Mouse (Mus musculus) 3T3-L1 (cell line): ENCODE data around the gene Tnk1.
"Not testable (repeated sequence)": the region's sequence is repeated elsewhere in the genome, so short reads cannot be mapped to it uniquely, and the experiment has no call there.

Experiments
- DNase-seq: peaks from one replicate; pipeline ENCODE4 v3.0.0-alpha.2; 2015; ENCODE audit warnings: low read depth, low spot score

Gene Tnk1

DNA sequence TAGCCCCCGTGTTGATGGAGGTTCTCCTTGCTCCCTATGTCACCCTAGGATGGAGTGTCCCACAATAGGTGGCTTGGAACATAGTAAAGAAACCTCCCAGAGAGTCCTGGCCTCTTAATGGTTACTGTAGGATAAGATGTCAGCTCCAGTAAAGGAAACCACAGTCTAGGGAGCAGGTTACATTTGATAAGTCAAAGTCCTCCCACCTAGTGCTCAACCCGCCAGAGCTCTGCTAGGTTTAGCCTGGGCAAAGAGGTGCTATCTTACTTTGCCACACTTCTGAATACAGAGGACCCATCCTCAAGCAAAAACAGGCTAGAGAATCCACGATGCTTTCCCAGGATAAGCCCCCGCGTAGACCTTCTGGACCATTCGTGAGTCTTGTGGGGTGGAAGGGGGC lies 20.4 kb upstream of the Tnk1 start:
- DNase-seq = no peak

DNA sequence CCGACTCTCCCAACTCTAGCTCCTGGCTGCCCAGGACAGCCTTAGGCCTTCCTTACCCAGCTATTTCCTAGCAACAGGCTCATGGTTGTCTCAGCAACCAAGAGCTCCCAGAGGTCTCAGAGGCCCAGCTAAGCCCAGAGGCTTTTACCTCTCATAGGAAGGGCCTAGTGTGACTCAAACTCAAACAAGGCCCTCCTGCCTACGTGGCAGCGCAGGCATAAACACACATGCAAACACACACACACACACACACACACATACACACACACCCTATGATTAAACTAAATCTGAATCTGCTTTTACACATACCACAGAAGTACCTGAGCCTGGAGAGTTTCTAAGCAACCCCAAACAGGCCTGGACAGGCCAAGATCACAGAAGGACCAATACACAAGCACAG lies 19.9 kb upstream of the Tnk1 start:
- DNase-seq = peak; percentile 54

DNA sequence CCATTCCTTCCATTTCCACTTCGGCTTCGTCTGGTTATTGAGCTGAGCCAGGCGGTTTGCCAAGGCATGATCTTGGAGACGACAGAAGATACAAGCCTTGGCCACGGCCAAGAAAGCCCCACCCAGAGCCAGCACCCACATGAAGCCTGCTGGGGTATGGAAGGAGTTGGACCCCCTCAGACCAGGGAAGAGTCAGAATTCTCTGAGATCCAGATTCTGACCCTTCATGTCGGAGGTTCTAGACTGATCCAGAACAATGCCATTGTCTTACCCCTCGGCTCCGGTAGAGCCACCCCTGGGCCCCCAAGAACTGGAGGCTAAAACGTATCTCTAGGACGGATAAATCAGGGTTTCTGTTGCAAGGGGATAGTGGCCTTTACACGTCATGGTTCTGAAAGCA lies 19.3 kb upstream of the Tnk1 start, which contains the start of gene Tmem95:
Tmem95 (minus strand) TSS at position 141 of the 400 bp plus-strand sequence.
- no peak for DNase-seq

DNA sequence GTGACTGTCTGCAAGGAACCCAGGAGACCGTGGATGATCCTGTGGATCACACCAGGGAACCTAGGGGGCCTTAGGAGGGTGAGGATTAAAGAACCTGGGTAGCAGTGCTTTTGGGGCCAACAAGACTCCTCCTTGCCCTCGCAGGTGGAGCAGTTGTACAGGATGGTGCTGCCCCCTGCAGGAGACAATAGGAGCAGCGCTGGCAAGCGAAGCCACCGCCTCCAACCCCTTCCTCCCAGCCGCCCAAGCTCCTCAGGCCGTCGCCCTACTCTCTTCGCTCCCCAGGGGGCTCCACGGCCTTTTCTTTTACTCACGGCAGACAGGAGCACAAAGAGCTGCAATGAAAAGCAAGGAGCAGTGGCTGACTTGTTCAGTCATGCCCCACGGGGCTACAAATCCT lies 18.3 kb upstream of the Tnk1 start:
- peak; percentile 93 for DNase-seq

DNA sequence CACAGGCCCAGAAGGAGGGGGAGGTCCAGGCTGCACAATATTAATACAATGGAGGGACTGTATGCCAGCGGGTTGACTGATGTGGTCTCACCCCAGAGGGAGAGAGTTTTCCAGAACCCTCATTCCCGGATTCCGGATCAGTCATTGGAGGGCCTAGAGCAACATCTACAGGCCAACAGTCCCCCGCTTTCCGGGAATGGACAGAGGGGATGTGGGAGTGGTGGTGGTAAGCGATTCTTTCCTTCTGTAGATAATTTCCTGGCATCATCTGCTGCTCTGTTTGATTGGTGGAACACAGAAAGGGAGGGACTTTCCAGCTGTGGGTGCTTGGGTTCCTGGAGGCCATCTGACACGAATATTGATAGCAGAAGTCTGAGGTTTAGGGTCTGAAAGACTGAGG lies 17.7 kb upstream of the Tnk1 start:
- DNase-seq = peak; percentile 40

DNA sequence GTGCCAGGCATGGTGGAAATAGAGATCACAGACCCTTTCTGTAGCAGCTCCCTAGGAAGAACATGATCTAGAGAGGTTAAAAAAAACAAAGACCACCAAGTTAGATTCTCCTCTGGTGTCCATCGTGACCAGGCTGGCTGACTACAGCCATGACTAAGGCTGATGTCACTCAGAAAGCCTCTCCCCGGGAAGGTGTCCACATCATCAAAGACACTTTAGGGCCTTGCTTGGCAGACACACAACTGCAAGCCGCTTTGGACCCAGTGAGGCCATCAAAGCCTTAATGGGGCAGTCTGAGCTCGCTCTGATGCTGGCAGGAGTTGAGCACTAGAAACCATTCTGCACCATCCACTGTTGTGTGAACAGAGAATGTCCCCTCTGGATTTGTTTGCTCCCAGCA lies 13.9 kb upstream of the Tnk1 start:
- DNase-seq = peak; percentile 63

DNA sequence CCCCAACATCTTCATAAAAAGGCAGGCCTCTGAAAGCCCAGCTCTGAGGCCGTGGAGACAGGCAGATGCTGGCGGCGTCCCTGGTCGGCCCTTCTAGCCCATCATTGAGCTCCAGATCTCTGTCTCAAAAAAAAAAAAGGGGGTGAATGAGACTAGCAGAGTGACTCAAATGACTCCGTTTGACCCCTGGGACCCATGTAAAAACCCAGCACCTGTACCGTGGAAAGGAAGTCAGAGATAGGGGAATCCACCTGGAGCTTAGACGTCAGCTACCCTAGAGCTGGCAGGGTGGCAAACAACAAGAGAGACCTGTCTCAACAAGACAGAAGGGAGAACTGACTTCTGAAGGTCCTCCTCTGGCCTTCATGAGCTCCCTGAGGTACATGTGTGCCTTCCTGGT lies 13.3 kb upstream of the Tnk1 start:
- DNase-seq = no peak

DNA sequence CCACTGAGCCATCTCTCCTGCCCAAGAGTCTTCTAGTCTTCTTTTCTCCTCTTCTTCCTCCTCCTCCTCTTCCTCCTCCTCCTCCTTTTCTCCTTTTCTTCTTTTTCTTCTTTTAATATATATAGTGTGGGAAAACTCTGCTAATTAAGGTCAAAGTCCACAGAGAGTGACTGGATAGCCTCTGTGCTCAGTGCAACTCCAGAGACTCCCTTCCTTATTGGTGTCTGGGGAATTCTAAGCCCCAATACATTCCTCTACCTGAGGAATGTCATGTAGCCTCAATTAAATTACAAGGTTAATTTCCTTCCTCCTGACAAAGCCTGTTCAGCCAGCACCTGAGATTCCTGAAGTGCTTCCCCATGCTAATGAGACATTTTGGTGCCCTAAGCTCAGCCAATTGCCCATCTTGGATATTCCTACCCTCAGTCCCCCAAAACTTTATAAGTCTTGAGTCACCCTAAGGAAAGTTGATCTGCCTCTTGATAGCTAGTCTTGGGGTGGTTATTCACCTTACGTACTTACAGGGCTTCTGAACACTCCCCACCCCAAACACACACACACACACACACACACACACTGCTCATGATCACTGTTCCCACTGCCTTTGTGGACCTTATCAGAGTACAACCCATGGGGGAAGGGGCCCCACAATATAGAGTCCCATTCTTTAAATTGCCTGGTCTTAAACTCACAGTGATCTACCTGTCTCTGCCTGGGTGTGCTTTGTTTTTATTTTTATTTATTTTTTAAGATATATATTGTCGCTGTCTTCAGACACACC lies 11.9 kb upstream of the Tnk1 start:
- DNase-seq = no peak

DNA sequence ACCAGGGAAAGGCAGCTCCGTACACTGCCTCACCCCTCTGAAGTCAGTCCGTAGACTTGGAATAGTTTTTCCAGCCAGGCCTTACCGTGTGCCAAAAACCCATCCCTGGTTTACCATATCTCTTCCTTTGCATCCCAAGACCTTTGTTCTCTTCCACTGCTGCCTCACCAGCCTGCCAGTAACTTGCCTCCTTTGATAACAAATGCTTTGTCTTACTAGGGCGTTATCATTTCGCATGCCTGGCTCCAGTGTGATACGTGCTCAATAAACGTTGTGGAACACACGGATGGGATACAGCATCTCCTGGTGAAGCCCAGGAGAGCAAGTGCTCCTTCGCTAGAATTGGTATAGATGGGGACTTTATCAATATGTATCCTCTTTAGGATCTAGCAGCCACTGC lies 8.8 kb upstream of the Tnk1 start:
- no peak for DNase-seq

DNA sequence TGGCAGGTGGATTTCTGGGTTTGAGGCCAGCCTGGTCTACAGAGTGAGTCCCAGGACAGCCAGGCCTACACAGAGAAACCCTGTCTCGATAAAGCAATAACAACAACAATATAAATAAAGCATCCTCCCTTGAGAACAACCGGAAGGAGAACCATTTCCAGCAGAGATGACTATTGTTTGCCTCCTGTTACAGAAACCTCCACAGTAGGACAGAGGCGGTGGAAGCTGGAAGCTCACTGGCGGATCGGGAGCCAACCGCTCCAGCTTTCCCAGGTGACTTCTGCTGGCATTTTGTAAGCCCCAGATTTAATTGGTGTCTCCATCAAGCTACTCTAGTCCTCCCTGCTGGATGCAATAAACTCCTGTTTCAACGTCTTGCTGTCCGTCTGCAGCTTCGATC lies 7.0 kb upstream of the Tnk1 start:
- DNase-seq = no peak

DNA sequence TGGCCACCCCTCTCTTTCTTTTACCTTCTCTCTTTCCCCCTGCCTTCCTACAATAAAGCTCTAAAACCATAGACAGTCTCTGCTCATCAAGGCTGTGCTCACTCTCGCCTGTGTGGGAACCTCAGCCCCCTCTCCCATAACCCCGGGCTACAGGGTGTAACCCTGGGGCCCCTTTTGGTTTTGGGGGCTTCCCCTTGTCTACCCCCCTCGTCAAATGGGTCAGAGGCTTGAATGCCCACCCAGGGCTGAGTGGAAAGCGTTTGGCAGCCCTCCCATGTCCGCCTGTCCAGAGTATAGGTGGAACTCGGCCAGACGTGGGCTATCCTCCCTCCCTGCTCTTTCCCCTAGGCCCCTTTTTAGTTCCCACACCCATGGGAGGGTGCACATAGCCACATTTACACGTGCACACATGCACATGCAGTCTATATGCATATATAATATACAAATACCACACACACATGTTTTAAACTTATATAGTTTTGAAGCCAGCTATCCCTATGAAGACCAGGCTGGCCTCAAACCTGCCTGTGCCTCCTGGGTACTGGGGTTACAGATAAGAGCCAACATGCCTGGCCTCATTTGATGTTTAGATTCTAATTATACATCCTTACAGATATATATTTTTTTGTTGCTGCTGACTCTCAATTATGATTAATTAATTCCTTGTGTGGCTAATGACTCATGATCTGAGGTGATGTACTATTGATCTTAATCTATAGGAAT lies 5.8 kb upstream of the Tnk1 start:
- no peak for DNase-seq

DNA sequence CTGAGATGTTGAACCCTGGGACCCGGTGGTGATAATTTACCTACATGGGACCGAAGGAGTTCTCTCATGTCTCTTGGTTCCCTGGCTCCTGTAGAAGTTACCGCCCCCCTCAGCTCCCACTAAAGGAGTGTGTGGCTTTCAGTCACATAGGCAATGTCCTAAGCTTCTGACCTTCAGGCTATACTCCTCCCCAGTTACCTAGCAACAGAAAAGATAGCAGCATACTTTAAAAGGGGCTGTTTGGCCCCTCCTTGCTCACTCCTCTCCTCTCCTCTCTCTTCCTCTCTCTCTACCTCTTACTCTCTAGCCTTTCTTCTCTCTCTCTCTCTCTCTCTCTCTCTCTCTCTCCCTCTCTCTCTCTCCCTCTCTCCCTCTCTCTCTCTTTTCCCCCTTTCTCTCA lies 5.2 kb upstream of the Tnk1 start:
- not testable (repeated sequence) for DNase-seq

DNA sequence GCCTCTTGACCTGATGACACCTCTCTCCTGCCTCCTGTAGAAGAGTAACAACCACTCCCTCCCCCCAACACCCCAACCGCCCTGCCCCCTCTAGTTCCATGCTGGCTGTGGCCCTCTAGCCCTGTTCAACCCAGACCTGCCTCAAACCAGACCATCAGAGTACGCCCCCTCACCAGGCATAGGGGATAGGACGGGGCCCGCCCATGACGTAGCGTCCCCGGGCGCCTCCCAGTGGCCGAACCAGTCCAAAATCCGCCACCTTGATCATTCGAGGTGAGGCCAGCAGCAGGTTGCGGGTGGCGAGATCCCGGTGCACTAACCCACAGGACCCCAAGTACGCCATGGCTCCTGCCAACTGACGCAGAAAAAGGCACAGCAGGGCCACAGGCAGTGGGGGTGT lies 3.2 kb downstream of the Tnk1 start:
- DNase-seq = no peak

DNA sequence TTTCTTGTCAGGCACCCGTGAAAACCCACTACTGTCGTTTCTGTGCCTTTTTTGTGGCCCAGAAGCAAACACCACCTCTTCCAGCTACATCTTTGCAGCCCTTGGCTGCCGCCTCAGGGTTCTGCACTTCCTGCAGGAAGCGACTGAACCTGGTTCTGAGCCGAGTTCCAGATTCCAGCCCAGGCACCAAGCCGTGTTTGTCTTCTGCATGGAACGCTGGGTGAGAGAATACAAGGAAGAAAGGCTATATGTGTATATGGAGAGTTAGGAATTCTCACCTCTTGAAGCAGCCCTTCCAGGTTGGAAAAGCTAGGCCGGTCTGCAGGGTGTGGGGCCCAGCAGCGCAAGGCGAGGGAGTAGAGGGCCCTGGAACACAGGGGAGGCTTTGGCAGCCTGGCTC lies 3.9 kb downstream of the Tnk1 start:
- DNase-seq = no peak

DNA sequence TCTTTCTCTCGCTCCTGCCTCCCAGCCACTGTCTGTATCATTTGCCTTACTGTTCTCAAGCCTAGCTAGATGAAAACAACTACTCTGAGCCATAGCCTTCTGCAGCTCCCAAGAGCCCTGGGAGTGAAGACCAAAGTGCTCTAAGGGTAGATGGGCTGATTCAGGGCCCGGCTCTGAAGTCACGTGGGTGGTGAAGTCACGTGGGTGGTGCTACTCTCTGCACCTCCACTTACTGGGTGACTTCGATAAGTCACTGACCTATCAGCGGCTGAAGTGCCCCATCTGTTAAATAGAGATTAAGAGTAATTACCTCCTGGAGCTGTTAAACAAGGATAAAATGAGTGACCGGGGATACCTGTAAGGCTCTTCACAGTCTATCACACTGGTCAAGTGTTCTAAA lies 4.5 kb downstream of the Tnk1 start:
- peak; percentile 5 for DNase-seq

DNA sequence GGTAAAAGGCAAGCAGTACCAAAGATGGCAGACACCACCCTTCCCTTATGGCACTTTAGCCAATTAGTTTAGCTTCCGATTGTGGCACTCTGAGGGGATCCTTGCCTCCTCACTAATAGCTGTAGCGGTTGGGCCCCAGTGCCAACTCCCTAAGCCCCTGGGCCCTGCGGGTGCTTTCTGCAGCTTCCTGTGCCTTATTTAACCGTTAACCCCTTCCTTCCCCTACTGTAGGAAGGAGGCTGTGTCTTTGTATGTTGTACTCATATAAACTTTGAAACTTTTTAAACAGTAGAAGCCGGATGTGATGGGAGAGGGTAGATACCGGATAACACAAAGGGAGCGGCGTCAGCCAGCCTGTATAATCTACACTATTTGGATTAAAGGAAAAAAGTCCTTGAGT lies 7.8 kb downstream of the Tnk1 start:
- no peak for DNase-seq

DNA sequence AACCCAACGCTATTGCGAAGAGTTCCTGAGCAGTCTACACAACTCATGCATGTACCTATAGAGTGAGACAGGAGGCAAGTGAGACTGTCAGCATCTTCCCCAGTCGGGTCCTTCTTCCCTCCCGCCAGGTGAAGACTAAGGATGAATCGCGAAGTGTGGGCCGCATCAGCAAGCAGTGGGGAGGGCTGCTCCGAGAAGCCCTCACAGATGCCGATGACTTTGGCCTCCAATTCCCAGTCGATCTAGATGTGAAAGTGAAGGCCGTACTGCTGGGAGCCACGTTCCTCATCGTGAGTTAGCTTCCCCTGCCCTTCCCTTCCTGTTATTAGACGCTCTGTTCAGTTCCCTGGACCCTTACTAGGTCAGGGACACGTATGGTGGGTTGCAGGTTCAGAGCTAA lies 8.6 kb downstream of the Tnk1 start:
- DNase-seq = no peak

DNA sequence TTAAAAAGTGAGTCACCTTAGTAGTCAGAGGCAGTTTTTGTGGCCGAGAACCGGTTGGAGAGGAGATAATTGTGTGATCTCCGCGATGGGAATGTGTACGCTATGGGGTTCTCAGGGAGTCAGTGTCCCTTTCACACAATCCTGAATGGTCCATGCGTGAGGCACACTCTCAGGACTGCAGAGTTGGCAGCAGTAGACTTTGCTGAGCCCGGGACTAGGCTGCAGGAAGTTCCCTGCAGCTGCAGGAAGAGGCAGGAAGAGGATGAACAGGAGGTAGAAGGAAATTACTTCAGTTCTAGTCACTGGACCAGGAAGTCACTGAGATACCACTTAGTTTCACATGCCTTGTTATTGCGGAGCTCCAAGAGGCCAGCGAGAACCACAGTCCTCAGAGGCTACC lies 9.4 kb downstream of the Tnk1 start:
- no peak for DNase-seq

DNA sequence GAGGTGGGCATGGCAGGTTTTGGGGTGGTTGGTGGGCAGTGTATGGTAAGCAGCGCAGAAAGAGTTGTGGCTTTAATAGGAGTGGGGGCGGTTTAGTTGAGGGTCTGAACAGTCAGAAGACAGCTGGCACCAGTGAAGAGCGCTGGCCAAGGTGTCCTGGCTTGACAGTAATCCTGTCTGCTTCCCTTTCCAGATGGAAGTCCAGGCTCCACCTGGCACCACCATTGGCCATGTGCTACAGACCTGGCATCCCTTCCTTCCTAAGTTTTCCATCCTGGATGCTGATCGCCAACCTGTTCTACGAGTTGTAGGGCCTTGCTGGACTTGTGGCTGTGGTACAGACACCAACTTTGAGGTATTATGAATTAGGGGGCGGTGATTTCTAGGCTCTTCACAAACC lies 10.5 kb downstream of the Tnk1 start:
- no peak for DNase-seq

DNA sequence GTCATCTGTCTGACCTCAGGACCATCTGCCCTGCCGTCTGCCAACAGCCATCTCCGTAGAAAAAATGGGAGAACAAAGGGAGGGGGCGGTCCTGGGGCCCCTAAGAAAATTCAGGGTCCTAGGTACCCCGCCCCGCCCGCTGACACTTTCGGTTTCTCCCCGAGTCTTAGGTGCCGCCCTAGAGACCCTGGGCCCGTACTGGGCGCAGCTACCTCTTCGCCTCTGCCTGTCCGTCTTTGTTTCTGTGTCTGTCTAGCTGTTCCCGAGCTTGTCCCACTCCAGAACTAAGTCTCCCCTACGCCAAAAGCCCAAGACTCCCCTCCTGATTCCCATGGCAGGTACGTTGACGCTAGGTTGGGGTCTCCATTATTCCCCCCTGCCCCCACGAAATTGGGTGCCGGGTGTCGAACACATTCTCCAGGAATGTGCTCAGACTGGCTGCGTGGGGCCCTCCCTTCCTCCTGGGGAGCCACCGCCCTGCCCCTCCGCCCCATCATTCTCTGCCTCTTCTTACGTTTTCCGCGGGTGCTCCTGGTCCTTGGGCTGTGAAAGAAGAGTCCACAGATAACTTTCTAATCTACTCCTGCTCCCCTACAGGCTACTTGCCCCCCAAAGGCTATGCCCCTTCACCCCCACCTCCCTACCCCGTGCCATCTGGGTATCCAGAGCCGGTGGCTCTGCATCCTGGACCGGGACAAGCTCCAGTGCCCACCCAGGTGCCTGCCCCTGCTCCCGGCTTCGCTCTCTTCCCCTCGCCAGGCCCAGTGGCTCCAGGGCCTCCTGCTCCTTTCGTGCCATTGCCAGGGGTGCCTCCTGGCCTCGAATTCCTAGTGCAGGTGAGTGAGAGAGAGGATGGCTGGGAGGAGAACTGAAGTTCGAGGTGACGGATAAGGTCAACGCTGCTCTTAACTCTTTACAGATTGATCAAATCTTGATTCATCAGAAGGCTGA lies 11.5 kb downstream of the Tnk1 start:
- DNase-seq = peak; percentile 62

DNA sequence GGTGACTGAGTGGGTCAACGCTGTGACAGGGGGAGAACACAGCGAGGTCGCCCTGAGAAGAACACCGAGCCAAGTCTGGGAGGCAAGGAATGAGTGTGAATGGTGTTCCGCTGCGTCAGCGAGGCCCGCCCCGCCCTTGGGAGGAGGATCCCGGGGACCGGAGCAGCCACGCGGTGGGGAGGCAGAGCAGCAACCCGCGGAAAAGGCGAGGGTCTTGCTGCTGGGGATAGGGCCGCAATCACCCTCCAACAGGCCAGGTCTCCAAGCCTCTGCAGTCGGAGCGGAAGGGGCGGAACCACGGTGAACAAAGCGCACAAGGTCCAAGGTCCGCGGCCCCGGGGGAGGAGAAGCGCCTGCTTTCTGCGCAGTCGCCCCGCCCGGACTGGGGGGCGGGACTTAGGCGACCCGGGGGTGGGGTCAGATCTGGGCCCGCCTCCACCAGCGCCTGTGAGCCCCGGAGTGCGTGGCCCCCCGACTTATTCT lies 12.3 kb downstream of the Tnk1 start, which contains the start of gene Plscr3:
Plscr3 (plus strand) TSS at position 179 of the 483 bp plus-strand sequence.
- peak; percentile 90 for DNase-seq

DNA sequence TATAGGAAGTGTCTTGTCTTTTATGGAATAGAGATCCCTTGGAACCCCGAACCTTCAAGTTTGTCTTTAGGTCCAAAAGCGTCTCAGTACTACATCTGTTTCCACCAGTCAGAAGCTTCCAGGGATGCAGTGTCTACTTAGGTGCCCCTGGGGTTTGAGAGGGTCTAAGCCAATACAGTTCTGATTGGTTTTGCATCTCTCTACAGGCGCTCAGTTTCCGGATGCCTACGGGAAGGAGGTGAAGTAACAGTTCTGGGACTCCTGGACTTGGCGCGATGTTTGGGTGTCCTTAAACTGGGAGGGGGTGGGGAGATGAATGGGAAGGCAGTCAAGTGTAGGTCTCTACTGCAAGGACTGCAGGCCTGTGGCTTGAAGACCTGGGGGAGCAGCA lies 19.8 kb downstream of the Tnk1 start:
- DNase-seq = peak; percentile 69
